Mouse (Mus musculus) embryonic facial prominence, embryonic 14.5 days (tissue): ENCODE measurements around the gene Kif27. TPM values are rescaled to one million over a fixed set of nuclear protein-coding genes. Genes with fewer than 3 reads are reported as not detected.
"Not testable (repeated sequence)": the region's sequence is repeated elsewhere in the genome, so short reads cannot be mapped to it uniquely, and the experiment has no call there.

Experiments
- ATAC-seq: fragments of 200-750 bp; cut with Nextera tagmentation; 2 replicates; pipeline ENCODE4 v1.8.0; 2017; ENCODE audit warnings: low read depth, moderate number of reproducible peaks, moderate TSS enrichment
- DNase-seq: peaks from one replicate; pipeline ENCODE4 v3.0.0-alpha.2; 2015; ENCODE audit warnings: low spot score
- H3K27ac ChIP-seq: fragments of 300-500 bp; sonication (generic); replicated peaks from 2 replicates; pipeline ENCODE4 v1.5.1; 2014; ENCODE audit warnings: low read depth, mild to moderate bottlenecking, low read length, moderate library complexity
- H3K27me3 ChIP-seq: fragments of 300-500 bp; sonication (generic); replicated peaks from 2 replicates; pipeline ENCODE4 v1.6.1; 2014; ENCODE audit warnings: low read length; ENCODE audit not compliant: control insufficient read depth, insufficient read depth
- H3K36me3 ChIP-seq: fragments of 300-500 bp; sonication (generic); 2 replicates; pipeline ENCODE4 v1.6.1; 2014; ENCODE audit warnings: low read length, mixed read lengths; ENCODE audit not compliant: control insufficient read depth, insufficient read depth
- H3K4me1 ChIP-seq: fragments of 300-500 bp; sonication (generic); 2 replicates; pipeline ENCODE4 v1.6.1; 2014; ENCODE audit warnings: antibody characterized with exemption, low read length; ENCODE audit not compliant: control insufficient read depth, insufficient read depth
- H3K4me2 ChIP-seq: fragments of 300-500 bp; sonication (generic); 2 replicates; pipeline ENCODE4 v1.6.1; 2014; ENCODE audit warnings: low read depth, mild to moderate bottlenecking, low read length, moderate library complexity, mixed read lengths
- H3K4me3 ChIP-seq: fragments of 300-500 bp; sonication (generic); 2 replicates; pipeline ENCODE4 v1.5.1; 2014; ENCODE audit warnings: low read depth, mild to moderate bottlenecking, low read length
- H3K9ac ChIP-seq: fragments of 300-500 bp; sonication (generic); 2 replicates; pipeline ENCODE4 v1.6.1; 2014; ENCODE audit warnings: low read depth, mild to moderate bottlenecking, low read length, moderate library complexity, mixed read lengths
- H3K9me3 ChIP-seq: fragments of 300-500 bp; sonication (generic); 2 replicates; pipeline ENCODE4 v1.6.1; 2016; ENCODE audit warnings: low read length; ENCODE audit not compliant: control insufficient read depth
- WGBS: fragments of 180-500 bp; shearing (Covaris S2); extraction: QIAGEN DNeasy Blood & Tissue Kit; methylation state at CpG from one replicate; pipeline ENCODE4 v1.1.7; 2014; 5-methylcytosine and 5-hydroxymethylcytosine counted together
- polyA plus RNA-seq: library from polyadenylated mRNA; unstranded; fragments of >200 nt; fragmentation: Nextera tagmentation; extraction: Ambion mirVana; gene quantifications from 2 replicates; pipeline ENCODE4 v1.2.1, GENCODE M21; 2014

Gene Kif27
- polyA plus RNA-seq, 1 experiment from 2014 or later, result 1.7 TPM

DNA sequence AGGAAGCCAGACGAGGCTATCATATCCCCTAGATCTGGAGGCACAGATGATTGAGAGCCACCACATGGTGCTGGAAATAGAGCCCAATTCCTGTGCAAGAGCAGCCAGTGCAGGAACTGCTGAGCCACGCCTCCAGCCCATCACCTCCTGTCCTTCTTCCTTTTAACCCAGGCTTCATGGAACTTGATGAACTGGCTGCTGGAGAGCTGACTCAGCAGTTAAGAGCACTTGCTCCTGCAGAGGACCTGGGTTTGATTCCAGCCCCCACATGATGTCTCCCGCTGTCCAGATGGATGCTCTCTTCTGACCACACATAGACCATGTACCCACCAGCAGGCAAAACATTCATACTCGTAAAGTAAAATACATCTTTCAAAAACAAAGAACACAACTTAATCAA lies 9.9 kb upstream of the Kif27 start:
- Histone ChIP-seq H3K27me3 (no peaks in the 10 kb centered on the region), H3K36me3 (no peaks in the 10 kb centered on the region), H3K9ac (no peak overlapping the region), H3K4me2 (no peak overlapping the region), H3K27ac (no peak overlapping the region), H3K4me3 (no peak overlapping the region), H3K9me3 (no peaks in the 10 kb centered on the region), H3K4me1 (no peaks in the 10 kb centered on the region)
- whole genome bisulfite sequencing, result 65% methylated on average over 4 of the region's 4 CpGs
- ATAC-seq (no peak), DNase-seq (no peak)

DNA sequence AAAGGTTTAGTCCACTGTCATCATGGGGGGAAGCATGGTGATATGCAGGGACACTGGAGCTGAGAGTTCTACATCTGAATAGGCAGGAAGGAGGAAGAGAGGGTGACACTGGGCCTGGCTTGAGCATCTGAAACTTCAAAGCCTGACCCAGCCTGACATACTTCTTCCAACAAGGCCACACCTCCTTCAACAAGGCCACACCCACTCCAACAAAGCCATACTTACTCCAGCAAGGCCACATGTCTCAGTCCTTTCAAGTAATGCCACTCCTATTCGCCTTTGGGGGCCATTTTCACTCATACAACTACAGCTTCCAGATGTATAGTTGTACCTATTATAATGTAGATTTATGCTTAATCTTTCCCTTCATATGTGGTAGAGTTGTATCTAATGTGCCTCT lies 8.7 kb upstream of the Kif27 start:
- Histone ChIP-seq H3K4me3 (no peak overlapping the region), H3K4me1 (no peaks in the 10 kb centered on the region), H3K27me3 (no peaks in the 10 kb centered on the region), H3K36me3 (no peaks in the 10 kb centered on the region), H3K9ac (no peak overlapping the region), H3K9me3 (no peaks in the 10 kb centered on the region), H3K27ac (no peak overlapping the region), H3K4me2 (no peak overlapping the region)
- DNase-seq, result no peak
- no peak for ATAC-seq
- WGBS, result 63% methylated on average over 1 of the region's 1 CpGs

DNA sequence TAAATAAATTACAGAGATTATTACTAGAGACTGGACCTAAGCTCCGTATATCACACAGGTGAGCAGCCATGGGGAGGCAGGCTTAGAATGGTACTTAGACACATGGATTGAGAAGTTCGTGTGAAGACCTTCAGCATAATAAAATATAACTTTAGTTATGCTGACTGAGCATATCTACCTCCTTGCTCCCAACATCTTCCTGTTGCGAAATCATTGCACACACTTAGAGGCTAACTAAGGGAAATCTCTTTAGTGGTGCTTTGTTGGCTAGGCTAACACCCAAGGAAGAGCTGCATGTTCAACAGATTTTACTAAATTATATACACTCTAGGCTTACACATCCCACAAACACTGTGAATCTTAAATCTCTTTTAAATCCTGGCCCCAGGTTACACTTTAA lies 7.5 kb upstream of the Kif27 start:
- ATAC-seq, result no peak

DNA sequence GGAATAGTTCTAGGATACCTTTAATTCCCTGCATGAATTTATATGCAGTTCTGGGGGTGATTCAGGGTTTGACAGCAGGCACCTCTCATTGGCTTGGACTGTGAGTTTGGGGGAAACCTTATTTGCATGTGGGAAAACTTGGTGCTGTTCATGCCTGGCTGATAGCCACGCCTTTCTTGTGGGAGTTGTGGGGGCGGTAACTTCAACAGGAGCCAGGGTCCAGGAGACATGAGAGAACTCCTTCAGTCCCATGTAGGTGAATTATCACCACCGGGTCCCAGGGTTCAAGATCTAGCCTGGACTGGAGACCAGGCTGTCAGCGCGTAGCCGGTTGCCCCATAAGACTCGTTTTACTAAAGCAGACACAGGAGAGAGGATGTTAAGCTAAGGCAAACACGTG lies 6.3 kb upstream of the Kif27 start:
- 85% methylated on average over 8 of the region's 8 CpGs for WGBS

More for the DNA sequence above, 7.5 kb upstream of the Kif27 start:
- H3K4me2 ChIP-seq, result no peak overlapping the region
- DNase-seq, result no peak
- no peak overlapping the region for H3K4me3 ChIP-seq
- no peak overlapping the region for H3K27ac ChIP-seq
- H3K9ac ChIP-seq, result no peak overlapping the region
- no peaks in the 10 kb centered on the region for H3K36me3 ChIP-seq
- H3K4me1 ChIP-seq, result no peaks in the 10 kb centered on the region
- no peaks in the 10 kb centered on the region for H3K9me3 ChIP-seq
- no peaks in the 10 kb centered on the region for H3K27me3 ChIP-seq
- 84% methylated on average over 3 of the region's 3 CpGs for WGBS

DNA sequence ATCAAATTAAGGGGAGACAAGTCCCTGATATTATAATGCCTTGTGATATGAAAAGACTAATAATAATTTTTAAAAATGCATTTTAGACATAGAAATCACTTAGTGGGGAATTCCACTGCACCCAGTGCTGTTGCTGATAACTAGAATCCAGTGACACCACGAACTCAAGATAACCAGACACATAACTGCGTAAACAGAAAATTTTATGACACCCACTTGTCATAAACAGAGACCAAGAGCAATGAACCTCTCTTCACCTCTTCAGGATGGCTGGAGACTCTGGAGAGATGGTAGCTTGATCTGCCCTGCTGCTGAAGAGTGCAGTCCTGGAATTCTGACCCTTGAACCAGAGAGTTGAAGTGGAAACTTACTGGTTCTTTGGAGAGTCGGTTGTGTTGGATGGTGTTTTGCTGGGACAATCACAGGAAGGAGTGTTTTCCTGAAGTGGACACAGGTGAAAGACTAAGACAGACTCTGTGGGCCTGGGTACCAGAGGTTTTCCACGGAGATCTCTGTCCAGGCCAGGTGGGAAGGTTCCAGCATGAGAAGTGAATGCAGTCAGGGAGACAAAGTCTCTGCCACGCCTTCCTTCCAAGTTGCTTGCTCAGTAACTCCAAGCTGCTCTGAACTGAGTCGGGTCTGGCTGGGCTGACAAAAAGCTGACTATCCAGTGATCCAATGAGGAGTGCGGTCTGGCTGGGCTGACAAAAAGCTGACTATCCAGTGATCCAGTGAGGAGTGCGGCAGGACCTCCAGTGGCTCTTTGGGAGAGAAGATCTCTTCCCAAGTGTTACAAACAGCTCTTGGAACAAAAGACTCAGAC lies 5.6 kb upstream of the Kif27 start:
- H3K9ac ChIP-seq, result no peak overlapping the region
- H3K9me3 ChIP-seq, result no peaks in the 10 kb centered on the region
- H3K4me1 ChIP-seq, result no peaks in the 10 kb centered on the region
- WGBS, result 84% methylated on average over 8 of the region's 8 CpGs
- DNase-seq (no peak), ATAC-seq (no peak)
- H3K4me3 ChIP-seq, result no peak overlapping the region
- no peaks in the 10 kb centered on the region for H3K27me3 ChIP-seq
- no peaks in the 10 kb centered on the region for H3K36me3 ChIP-seq
- no peak overlapping the region for H3K4me2 ChIP-seq
- no peak overlapping the region for H3K27ac ChIP-seq

More for the DNA sequence above, 6.3 kb upstream of the Kif27 start:
- not testable (repeated sequence) for H3K9ac ChIP-seq, H3K4me1 ChIP-seq, H3K36me3 ChIP-seq, H3K4me2 ChIP-seq, DNase-seq, H3K9me3 ChIP-seq, H3K27me3 ChIP-seq, H3K27ac ChIP-seq, ATAC-seq, H3K4me3 ChIP-seq

DNA sequence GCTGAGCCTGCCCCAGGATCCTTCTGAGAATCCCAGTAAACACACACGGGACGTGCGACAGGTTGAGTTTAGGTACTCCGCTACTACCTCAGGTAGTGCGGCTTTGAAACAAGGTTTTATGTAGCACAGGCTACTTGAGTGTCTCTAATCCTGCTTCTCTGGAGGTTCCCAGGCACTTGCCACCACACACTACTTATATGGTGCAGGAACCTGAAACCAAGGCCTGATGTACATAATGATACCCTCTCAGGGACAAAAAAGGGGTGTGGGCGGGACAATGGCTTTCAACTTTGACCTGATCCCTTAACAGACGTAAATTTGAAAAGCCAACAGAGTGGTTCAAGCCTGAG lies 357 bp upstream of the Kif27 start:
- ATAC-seq (peak; percentile 76), DNase-seq (no peak)
- Histone ChIP-seq H3K27me3 (no peaks in the 10 kb centered on the region), H3K9me3 (no peaks in the 10 kb centered on the region), H3K4me2 (peak overlapping the region; percentile 86), H3K9ac (peak overlapping the region; percentile 67; the same call in 1 of the 2 replicates), H3K4me1 (no peaks in the 10 kb centered on the region), H3K36me3 (no peaks in the 10 kb centered on the region), H3K4me3 (peak overlapping the region; percentile 69), H3K27ac (no peak overlapping the region)
- 4% methylated on average over 7 of the region's 7 CpGs for WGBS

DNA sequence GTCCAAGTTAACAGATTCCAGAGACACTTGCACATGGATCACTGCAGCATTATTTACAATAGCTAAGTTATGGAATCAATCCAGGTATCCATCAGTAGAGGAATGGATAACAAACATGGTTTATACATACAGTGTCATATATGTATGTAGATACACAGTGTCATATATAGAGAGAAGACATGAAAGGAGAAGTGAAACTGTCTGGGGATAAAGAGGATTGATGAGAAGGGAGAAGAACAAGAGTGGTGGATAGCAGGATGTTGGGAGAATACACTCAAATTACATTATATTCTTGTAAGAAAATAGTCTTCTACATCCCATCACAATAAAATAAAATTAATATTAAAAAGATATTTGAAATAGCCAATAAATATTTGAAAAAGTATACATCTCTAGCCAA lies 5.9 kb downstream of the Kif27 start:
- no peak for ATAC-seq
- Histone ChIP-seq H3K4me2 (no peak overlapping the region), H3K27me3 (no peaks in the 10 kb centered on the region), H3K4me3 (no peak overlapping the region), H3K9me3 (no peaks in the 10 kb centered on the region), H3K27ac (no peak overlapping the region), H3K36me3 (no peaks in the 10 kb centered on the region), H3K4me1 (no peaks in the 10 kb centered on the region), H3K9ac (no peak overlapping the region)
- DNase-seq, result no peak

DNA sequence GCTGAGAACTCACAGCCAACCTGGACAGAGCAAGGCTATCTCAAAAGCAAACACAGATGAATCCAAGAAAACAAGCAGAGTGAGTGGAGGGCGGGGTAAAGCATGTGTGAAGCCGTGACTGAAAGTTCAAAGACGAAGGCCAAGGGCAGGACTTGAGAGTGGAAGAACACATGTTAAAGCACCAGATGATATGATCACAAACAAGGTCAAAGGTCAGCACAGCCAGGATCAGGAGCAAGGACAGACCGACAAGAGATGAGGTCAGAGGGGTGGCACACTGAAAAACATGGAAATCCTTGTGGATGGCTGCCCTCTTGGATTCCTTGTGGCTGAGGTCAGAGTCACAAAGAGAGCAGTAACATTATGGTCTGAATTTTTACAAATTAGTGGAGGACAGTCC lies 8.3 kb downstream of the Kif27 start:
- Histone ChIP-seq H3K4me2 (no peak overlapping the region), H3K4me1 (no peaks in the 10 kb centered on the region), H3K36me3 (no peaks in the 10 kb centered on the region), H3K4me3 (no peak overlapping the region), H3K9me3 (no peaks in the 10 kb centered on the region), H3K27ac (no peak overlapping the region), H3K27me3 (no peaks in the 10 kb centered on the region), H3K9ac (no peak overlapping the region)
- 42% methylated on average over 4 of the region's 4 CpGs for WGBS
- DNase-seq (no peak), ATAC-seq (no peak)

DNA sequence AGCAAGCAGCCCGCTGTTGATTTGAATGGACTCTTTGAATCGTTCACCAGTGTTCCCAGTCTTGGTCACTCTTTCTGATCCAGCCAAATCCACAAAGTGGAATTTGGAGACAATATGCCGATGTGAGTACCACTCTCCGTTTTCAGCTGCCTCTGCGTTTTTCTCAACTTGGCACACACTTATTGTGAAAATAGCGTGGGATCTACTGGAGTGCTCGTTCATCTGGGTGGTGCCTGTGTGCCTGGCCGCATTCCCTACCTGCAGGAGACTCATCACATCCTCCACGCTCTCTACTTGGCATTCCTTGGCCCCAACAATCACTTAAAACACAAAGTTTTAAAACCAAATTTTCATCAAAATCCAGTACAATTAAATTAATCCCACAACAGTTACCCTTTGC lies 14.4 kb downstream of the Kif27 start:
- no peaks in the 10 kb centered on the region for H3K27me3 ChIP-seq
- no peak overlapping the region for H3K27ac ChIP-seq
- 79% methylated on average over 9 of the region's 9 CpGs for WGBS
- H3K4me2 ChIP-seq, result no peak overlapping the region
- no peaks in the 10 kb centered on the region for H3K4me1 ChIP-seq
- H3K4me3 ChIP-seq, result no peak overlapping the region
- no peak for DNase-seq
- no peaks in the 10 kb centered on the region for H3K36me3 ChIP-seq
- no peak for ATAC-seq
- no peak overlapping the region for H3K9ac ChIP-seq
- H3K9me3 ChIP-seq, result no peaks in the 10 kb centered on the region
